Mouse (Mus musculus): Measurements from ENCODE around the gene Arhgap10.
A peak's percentile ranks its signal among the peaks of the same experiment; 100 is the strongest.

Gene Arhgap10

DNA sequence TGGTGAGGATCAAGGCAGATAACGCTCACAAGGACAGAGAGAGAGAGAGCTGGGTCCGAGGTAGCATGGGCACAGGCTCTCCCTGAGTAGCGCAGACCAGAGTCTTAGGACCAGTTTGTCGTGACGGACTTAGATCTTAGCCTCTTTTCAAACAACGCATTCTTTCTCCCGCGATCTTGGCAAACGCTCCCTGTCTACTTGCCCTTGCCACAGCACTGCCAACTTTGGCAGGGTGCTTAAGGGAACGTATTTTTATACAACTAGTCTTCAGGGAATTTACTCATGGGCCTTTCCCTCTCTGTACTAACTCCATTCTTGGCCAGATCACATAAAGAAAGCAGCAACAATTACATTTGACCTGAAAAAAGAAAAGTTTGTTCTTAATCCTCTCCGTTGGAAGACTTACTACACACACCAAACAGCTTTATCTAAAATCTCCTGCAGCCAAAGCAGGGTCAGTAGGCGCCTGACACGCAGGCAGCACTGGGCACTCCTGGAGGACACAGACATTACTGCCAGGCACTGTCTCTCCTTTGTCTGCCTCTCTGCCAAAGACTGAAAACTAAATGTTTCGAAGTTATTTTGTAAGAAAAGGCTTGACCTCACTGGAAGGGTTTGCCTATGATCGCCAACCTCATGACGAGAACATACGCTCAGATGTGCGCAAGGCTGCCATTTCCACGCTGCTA is 109.1 kb downstream of the Arhgap10 start:
- ATAC-seq (ENCODE audit: low TSS enrichment): no peak; the same call in 1 of the 2 replicates

DNA sequence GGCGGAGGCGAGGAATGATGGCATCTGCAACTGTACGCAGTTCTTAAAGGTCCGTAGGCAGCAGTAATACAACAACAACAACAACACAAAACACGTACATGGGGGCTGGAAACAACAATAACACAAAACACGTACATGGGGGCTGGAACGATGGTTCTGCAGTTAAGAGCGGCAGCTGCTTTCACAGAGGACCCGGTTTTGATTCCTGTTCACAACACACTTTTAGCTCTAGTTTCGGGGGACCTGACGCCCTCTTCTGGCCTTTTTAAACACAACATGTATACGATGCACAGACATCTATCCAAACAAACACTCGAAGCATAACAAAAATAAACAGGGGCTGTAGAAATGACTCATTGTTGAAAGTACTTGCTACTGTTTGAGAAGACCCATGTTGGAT is 110.9 kb downstream of the Arhgap10 start:
- no peak for ATAC-seq (ENCODE audit: low TSS enrichment)

DNA sequence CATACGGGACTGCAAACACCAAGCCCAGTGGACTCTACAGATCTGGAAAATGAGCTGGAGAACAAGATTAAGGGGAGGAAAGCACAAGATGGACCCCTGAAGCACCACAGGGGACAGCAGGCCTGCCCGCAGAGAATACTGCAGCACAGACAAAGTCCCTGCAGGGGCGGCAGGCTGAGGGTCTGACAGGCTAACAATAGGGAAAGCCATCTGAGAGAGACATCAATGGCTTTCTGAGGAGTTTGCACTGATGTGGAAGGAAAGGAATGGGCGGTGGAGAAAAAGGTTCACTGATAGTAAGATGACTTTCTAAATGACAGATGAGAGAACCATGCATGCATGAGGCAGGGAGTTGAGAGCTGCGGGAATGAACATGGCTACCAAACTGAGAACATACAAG is 111.3 kb downstream of the Arhgap10 start:
- ATAC-seq (ENCODE audit: low TSS enrichment): no peak

DNA sequence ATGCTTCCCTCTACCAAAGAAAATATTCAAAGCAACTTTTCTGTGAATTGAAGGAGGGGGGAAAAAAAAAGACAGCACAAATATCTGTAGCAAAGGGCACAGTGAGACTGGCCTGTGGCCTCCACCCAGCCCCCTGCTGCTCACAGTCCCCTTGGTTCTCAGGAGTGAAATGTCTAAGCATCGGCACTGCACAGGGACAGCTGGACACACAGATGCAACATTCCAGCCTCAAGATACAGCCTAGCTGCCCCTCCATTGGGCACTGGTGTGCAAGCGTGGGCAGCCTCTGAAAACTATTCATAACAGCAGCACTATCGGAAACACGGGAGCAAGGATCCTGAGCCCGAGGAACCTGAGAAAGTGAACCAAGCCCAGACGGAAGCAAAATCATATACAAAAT is 113.7 kb downstream of the Arhgap10 start:
- ATAC-seq (ENCODE audit: low TSS enrichment): peak; percentile 21; the same call in 1 of the 2 replicates

DNA sequence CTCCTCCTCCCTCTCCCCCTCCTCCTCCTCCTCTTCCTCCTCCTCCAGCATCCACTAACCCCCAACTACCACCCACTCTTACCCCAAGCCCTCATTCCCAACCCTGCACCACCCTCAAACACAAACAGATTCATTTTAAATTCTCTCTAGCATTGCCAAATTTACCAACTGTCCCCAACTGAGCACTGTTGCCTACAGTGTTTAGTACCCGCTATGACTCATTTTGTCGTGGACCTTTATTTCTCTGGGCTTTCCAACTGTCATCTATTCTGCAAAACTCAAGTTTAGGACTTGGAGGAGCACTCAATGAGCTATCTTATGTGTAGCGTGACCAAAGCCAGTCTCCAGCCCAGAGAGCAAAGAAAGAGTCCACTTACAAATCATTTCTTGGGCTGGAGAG is 115.8 kb downstream of the Arhgap10 start:
- ATAC-seq (ENCODE audit: low TSS enrichment): peak; percentile 74

DNA sequence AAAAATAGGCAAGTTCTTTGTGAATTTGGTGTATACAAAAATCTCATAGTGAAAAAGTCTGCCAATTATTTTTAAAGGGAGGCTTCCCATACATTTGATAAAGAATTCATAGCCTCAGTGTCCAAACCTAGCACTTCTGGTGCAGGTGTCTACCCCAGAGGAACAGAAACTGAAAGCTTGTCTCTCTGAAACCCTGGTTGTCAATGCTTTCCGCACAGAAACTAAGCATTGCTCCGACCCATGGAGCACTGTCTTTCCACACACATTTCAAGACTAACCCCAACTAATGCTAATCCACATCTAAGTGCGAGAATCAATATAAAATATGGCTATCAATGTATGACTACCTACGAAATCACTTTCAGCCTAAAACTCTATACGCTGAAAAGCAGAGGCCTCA is 116.6 kb downstream of the Arhgap10 start:
- no peak for ATAC-seq (ENCODE audit: low TSS enrichment)

DNA sequence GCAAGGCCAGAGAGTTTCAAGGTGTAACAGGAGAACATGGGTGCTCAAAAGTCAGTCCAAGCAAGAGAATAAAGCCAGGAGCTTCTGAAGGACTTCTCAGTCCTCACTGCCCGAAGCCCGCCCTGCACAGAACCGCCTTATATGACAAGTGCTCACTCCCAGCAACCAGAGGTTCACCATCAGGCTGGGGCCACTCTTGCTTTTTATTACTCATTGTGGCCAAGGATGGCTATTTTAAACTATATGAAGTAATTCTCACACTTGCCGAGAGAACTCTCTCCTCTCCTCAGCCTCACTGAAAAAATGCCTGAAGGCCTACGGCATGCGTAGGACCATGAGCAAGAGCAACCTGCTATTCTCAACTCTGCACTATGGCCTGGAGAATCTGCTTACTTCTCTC is 133.7 kb downstream of the Arhgap10 start:
- ATAC-seq (ENCODE audit: low TSS enrichment): peak; percentile 41; the same call in 1 of the 2 replicates

DNA sequence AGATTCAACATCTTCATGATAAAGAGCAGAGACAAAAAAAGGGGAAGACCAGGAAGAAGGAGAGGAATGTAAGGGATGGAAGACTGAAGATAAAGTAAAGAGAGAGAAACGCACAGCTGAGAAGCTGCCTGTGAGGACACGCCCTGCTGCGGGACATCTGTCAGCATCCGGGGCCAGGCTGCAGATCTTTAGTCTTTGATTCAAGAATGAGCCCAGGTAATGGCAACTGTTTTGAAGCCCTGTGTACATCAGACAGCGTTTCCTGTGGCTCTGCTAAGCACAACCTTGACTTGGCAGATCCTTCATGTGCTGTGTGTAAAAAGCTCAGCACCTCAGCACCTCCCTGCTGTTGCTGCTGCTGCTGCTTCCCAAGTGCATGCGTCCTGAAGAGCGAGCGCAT is 134.1 kb downstream of the Arhgap10 start:
- peak; percentile 24 for ATAC-seq (ENCODE audit: low TSS enrichment)

DNA sequence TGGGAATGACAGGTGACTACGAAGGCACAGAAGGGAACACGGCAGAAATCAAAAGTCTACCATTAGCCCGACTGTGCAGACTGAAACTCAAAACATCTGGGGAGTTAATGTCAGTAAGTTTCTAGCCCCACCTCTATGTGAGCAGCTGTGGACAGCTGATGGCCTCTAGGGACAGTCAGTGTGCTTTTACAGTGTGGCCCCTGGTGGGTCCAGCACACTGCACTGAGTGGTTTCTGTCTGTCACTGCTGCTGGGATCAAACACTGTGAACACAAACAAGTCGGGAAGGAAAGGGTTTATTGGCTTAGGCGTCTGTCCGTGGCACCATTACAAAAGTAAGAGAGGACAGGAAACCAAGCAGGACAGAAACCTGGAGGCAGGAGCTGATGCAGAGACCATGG is 136.9 kb downstream of the Arhgap10 start:
- ATAC-seq (ENCODE audit: low TSS enrichment): no peak

DNA sequence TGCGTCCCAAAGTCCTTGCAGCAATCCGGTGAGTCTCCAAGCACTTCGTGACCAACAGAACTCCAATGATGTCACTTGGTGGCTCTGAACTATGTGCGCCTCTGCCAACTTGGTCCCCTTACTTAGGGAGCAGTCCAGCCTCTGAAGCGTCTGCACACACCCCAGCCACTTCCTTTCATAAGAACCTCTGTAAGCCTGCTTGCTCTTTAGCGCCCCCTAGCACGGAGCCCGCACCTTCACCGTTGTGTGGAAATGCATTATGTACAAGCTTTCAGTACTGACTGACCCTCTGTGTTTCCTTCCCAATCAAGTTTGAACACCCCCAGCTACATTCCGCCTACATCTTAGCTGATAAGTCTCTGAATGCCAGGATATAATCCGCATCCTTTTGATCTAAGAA is 138.5 kb downstream of the Arhgap10 start:
- no peak for ATAC-seq (ENCODE audit: low TSS enrichment)

DNA sequence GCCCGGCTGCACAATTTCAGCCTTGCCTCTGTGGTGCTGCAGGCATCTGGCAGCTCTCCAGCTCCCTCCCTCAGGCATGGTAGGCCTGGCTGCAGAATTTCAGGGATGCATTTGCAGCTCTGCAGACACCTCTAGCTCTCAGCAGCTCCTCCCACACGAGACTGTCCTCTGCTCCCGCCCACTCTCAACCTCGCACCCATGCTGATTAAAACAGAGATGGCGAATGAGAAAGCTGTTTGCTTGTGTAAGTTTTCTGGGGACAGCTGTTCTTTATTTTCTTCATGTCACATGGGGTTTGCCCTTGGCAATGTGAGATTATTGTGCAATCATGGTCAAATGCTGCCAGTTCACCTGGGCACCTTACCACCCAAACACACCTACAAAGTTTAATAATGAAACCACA is 141.3 kb downstream of the Arhgap10 start:
- peak; percentile 75 for ATAC-seq (ENCODE audit: low TSS enrichment)

DNA sequence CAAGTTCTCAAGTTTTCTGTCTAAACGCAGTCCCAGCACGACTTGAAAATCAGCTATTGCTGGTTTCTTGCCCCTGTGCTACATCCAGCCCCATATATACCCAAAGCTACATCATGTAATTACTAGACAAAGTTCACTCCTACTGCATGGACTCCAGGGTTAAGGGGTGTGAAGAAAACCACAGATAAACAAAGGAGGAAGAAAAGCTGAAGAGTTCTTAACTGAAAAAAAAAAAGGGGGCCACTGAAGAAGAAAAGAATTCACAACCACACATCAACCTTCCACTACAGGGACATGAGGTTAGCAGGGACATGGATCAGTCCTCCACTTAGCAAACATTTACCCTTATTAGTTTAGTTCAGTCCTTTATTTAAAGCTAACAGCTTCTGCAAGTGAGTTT is 141.8 kb downstream of the Arhgap10 start:
- no peak for ATAC-seq (ENCODE audit: low TSS enrichment)

DNA sequence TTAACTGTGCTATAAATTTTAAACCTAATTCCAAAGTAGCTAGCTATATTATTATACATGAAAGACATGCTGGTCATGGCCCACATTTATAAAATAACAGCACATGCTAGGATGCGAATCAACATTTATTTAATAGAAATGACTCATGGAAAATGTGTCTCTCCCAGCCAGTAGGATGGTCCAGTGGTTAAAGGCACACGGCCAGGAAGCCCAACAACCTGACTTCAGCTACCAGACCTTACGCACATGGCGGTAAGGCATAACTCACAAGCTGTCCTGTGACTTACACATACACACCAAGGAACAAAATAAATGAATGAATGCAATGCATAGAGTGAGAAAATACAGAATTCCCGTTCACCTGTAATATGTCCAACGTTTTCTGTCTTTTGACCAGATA is 146.7 kb downstream of the Arhgap10 start:
- ATAC-seq (ENCODE audit: low TSS enrichment): no peak

DNA sequence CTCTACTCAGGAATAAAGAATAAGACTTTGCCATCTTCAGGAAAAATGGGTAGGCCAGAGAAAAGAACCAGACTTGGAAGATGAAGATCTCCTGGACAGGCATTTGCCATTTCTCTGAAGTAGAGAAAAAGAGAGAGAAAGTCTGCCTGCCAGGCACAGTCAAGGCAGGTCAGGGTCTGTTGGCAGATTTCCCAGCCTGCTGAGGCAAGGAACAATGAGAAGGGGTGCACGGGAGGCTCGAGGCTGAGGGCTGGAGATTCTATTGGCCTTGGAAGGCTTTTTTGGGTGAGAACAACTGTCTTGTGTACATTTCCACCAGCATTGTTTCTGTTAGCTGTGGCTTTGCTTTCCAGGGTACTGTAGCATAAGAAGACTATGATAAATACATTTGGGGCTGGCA is 147.4 kb downstream of the Arhgap10 start:
- ATAC-seq (ENCODE audit: low TSS enrichment): no peak

DNA sequence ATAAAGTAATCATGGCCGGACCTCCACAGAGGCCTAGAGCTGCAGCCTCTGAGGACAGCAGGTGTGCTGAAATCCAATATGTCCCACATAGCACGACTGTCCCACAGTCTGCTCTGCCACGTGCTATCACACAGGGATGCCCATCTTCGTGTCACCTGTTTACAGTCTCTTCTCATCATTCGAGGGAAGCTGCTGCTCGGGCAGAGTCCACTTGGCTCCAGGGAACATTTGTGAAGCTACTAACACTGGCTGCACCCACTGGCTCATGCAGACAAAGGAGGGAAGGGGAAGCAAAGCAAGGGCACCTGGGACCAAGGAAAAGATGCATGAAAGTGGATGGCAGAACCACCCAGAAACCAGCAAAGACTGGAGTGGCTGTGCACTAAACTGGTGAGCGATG is 148.1 kb downstream of the Arhgap10 start:
- ATAC-seq (ENCODE audit: low TSS enrichment): no peak

DNA sequence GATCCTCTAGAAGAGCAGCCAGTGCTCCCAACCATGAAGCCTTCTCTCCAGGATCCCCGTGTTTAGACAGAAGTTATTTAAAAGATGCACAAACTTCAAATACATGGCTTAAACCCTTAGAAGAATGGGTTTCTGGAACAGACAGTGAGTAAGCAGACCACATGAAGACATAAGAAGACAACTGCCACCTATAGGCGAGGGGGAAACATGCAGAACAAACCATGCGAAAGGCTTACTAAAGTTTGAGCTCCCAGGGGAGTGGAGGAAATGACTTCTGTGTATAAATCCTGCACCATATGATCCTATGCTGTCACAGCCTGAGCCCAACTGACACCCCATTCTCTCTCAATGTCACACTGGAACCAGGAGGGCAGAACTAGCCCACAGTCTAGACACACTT is 150.7 kb downstream of the Arhgap10 start:
- ATAC-seq (ENCODE audit: low TSS enrichment): peak; percentile 56

DNA sequence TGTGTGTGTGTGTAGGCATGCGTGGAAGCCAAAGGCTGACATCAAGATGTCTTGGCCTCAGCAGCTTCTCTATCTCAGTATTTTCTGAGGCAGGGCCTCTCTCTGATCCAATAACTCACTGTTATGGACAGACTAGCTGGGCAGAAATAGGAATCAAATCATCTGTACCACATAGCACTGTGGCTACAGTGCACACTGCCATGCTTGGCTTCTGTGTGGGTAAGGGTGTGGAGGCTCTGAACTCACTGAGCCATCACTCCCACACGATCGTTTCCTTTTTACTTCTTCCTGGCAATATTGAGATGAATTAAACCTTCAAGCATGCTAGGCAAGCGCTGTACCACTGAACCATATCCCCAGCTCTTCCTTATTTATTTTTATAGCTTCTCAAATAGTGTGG is 151.3 kb downstream of the Arhgap10 start:
- no peak for ATAC-seq (ENCODE audit: low TSS enrichment)

DNA sequence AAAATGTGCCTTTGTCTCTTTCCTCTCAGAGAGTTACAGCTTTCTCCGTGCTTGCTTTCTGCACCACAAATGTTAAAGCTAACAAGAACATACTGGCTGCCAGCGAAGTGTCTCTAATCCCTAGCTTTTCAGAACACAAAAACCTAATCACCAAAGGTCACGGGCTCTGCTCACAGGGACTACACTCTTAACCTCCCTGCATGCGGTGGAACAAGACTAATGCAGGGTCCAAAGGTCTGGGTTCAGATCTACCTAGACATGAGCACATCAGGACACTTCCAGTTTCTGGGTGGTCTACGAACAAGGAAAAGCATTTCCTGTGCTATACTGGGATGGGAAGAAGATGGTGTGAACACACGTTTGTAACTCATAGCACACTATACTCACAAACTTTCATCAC is 151.8 kb downstream of the Arhgap10 start:
- no peak for ATAC-seq (ENCODE audit: low TSS enrichment)

DNA sequence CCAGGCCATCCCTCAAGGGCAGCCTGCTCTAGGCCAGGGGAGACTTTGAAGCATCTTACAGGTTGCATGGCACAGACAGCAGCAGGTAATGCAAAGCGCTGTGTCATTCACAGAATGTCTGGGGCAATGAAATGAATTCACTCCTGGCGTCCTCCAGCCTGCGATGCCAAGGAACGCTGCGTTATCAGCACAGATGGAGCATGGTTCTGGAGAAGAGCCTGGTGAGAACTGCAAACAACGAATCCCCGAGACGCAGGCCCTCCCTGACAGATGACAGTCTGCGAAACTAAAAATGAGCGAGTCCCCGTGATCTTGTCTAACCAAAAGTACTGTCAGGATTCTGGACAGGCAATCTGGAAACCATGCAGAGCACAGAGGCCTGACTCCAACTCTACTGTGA is 153.3 kb downstream of the Arhgap10 start:
- ATAC-seq (ENCODE audit: low TSS enrichment): peak; percentile 90

DNA sequence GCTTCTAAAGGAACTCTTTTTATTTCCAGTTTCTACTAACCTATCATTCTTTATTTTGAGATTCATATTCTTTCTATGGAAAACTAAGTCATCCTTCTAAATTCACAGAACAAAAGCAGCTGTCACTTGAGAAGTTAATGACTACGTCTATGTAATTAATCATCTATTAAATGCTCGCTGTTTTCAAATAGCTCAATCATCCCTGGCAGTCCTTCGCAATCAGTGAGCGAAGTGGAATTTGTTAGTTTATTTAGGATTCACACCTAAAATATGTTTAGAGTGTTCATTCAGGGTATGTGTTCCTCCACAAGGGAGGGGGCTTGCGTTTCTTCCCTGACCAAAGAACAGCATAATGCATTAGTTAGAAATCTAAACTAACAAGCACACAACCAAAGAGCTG is 156.9 kb downstream of the Arhgap10 start:
- ATAC-seq (ENCODE audit: low TSS enrichment): no peak

DNA sequence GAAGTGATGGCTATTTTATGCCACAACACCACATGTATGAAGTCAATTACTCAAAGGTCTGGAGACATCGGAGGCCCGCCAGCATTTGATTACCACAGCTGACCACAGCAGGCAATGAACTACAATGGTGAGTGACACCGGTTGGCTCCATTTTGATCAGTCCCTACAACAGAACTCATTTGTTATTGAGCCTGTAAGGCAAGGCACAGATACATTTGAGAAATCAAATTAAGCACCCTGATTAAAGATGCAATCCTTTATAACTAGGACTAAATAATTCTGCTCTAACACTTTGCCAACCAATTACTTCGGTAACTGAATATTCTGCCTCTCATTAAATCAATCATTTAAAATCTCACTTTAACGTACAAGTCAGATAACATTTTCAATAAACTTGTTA is 157.3 kb downstream of the Arhgap10 start:
- ATAC-seq (ENCODE audit: low TSS enrichment): no peak

DNA sequence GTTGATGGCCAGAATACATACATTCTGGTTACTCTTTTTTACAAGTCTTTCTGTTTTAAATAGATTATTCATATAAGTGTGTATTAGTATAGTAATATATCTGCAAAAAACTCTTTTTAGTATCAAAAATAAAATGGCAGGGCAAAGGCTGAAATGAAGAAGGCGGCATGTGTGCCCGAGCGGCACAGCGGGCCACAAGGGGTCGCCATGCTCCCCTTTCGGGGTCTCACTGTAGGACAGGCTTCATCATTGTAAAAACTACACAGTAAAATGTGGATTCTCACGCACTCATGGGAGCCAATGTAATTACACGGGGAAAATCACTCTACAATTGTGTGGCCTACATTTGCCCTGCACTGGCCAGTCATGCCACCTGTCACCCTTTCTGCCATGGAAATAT is 160.6 kb downstream of the Arhgap10 start:
- ATAC-seq (ENCODE audit: low TSS enrichment): no peak

DNA sequence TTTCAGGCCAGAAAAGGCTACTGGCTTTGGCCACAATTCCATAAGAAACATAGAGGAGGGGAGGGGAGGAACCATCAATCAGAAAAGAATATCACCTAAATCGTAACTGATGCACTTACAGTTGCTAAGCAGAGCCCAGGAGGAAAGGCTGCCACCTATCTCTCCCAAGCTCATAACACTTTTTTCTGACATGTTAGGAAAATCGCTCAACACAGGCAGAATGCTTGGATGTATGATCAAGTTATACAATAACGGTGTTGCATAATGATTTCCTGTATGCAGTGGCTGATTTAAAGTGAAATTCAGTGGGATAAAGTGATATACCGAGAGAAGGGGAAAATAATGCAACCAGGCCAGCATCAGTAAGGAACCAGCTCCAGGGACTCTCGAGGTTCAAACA is 162.4 kb downstream of the Arhgap10 start:
- ATAC-seq (ENCODE audit: low TSS enrichment): peak; percentile 90

DNA sequence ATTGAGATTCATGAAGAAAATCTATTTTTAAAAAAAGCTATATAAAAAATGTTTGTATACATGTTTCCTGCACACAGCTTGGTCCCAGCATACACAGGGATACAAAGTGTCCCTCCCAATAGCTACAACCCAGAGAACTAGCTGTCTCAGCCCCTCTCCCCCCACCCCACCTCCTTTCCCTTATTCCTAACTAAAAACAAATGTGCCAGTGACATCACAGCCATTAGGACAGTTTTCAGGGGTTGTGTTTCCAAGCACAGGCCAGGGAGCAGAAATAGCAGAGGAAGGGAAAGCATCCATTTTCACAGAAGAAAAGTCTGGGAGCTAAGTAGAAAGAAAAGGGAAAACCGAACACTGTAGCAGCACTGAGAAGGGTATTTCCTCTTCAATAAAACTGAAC is 163.6 kb downstream of the Arhgap10 start:
- ATAC-seq (ENCODE audit: low TSS enrichment): no peak

Measured in frontal cortex, adult (tissue).